Mouse (Mus musculus) mouse embryonic stem cell (cell line): ENCODE measurements at regions not wholly inside any gene's neighbourhood (a gene's known extent, or its start where the extent isn't known, plus 50 kb on each side); places are given as distances from the start of the nearest gene placed in this dataset.

Experiments
- in situ Hi-C, 2 experiments: fragments of 300-500 bp; cut with MboI; formaldehyde crosslinking; loops; 1 replicate in 1 of 2; 3 replicates in 1 of 2; pipeline ENCODE4 v1.14.3; 2019 to 2020; ENCODE audit warnings: low sequenced_read_pairs in 2 of 2, low pct_unique_long_range_greater_than_20kb in 1 of 2, mixed read lengths in 1 of 2; ENCODE audit not compliant: unreplicated experiment in 1 of 2

GRCm38 (mm10) chr7:125185037-125185679 lies 259.3 kb upstream of the Kdm8 start:
- in situ Hi-C loops, result no loop called here

- in situ Hi-C loops, result no loop called here
Observed at GRCm38 (mm10) chr7:125187011-125187740, 257.3 kb upstream of the Kdm8 start.

GRCm38 (mm10) chr7:125188986-125189385 lies 255.5 kb upstream of the Kdm8 start:
- in situ Hi-C loops, result no loop called here

GRCm38 (mm10) chr7:125190067-125190466 lies 254.4 kb upstream of the Kdm8 start:
- in situ Hi-C loops, result no loop called here

- in situ Hi-C loops, result no loop called here
Observed at GRCm38 (mm10) chr7:125191313-125191712, 253.2 kb upstream of the Kdm8 start.

GRCm38 (mm10) chr7:125211346-125211973 lies 233.0 kb upstream of the Kdm8 start:
- in situ Hi-C loops, result no loop called here

- in situ Hi-C loops, result no loop called here
Observed at GRCm38 (mm10) chr7:125214036-125214435, 230.4 kb upstream of the Kdm8 start.

- in situ Hi-C loops, result no loop called here
Observed at GRCm38 (mm10) chr7:125217630-125218029, 226.8 kb upstream of the Kdm8 start.

GRCm38 (mm10) chr7:125222684-125223083 lies 221.8 kb upstream of the Kdm8 start:
- in situ Hi-C loops, result no loop called here

GRCm38 (mm10) chr7:125234911-125235310 lies 209.6 kb upstream of the Kdm8 start:
- in situ Hi-C loops, result no loop called here

GRCm38 (mm10) chr7:125237026-125237425 lies 207.4 kb upstream of the Kdm8 start:
- in situ Hi-C loops, result no loop called here

- in situ Hi-C loops, result no loop called here
Observed at GRCm38 (mm10) chr7:125243021-125243420, 201.5 kb upstream of the Kdm8 start.

GRCm38 (mm10) chr7:125248386-125248785 lies 196.1 kb upstream of the Kdm8 start:
- in situ Hi-C loops, result no loop called here

- in situ Hi-C loops, result no loop called here
Observed at GRCm38 (mm10) chr7:125250385-125250784, 194.1 kb upstream of the Kdm8 start.

- in situ Hi-C loops, result no loop called here
Observed at GRCm38 (mm10) chr7:125250970-125251585, 193.4 kb upstream of the Kdm8 start.

GRCm38 (mm10) chr7:125254302-125254701 lies 190.2 kb upstream of the Kdm8 start:
- in situ Hi-C loops, result no loop called here

- in situ Hi-C loops, result no loop called here
Observed at GRCm38 (mm10) chr7:125259016-125259415, 185.5 kb upstream of the Kdm8 start.

GRCm38 (mm10) chr7:125262133-125262532 lies 182.3 kb upstream of the Kdm8 start:
- in situ Hi-C loops, result no loop called here

- in situ Hi-C loops, result no loop called here
Observed at GRCm38 (mm10) chr7:125262672-125263365, 181.7 kb upstream of the Kdm8 start.
